Mouse (Mus musculus): Measurements from ENCODE around the gene Nudt17. TPM values are rescaled to one million over a fixed set of nuclear protein-coding genes. Genes with fewer than 3 reads are reported as not detected.

Gene Nudt17
- polyA plus RNA-seq, 1 experiment from 2014 or later = 7.3 TPM

- no peak for ATAC-seq (ENCODE audit: insufficient read depth, low FRiP score, low read depth)
- no peaks in the 10 kb centered on the region for H3K9me3 ChIP-seq
- no peak overlapping the region for H3K27ac ChIP-seq
- H3K4me1 ChIP-seq = peaks cover 7% of the 10 kb centered on the region
- H3K9ac ChIP-seq = no peak overlapping the region
- H3K4me3 ChIP-seq (replicated peaks) = peak overlapping the region; percentile 81
- no peaks in the 10 kb centered on the region for H3K27me3 ChIP-seq (replicated peaks)
- WGBS = 36% methylated on average over 7 of the region's 7 CpGs
- peak overlapping the region; percentile 62 for H3K4me2 ChIP-seq
- 0 out of 2 replicates have a peak, but pooled peaks cover 1% of the 10 kb centered on the region for H3K36me3 ChIP-seq
Measured at GRCm38 (mm10) chr3:96728634-96729402, 20.5 kb upstream of the Nudt17 start.

DNA sequence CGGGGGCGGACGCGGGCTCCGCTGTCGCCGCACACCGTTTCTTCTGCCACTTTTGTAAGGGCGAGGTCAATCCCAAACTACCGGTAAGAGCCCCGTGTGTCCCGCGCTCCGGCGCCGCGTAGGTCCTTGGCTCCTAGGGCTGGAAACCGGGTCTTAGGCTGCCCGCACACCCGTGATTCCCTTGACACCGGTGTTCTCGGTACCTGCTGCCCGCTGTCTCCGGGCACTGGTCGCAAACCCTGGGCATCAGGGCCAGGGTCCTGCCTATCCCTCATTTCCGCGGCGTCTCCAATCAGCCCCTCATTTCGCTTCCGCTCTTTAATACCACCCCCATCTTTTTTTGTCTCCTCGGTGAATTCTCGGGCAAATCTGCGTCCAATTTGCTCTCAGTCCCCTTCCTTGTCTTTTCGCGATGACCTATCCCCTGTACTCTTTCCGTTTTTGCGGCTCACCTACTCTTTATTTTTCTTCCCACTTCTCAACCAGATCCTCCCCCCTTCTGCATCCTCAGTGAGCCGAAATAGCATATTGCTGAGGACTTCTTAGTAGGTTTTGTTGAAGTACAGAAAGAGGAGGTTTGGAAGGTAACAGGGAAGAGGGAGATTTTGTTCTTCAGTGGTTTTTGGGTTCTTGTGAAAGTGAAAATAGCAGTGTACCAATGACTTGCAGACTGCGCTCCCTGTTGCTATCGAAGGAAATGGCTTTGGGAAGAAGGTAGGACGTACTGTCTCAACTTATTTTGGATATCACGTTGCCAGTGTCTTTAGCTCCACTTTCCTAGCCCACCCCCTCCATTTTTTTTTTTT is 19.7 kb upstream of the Nudt17 start:
- H3K27me3 ChIP-seq (replicated peaks) = no peaks in the 10 kb centered on the region
- H3K4me2 ChIP-seq = peak overlapping the region; percentile 62
- H3K9ac ChIP-seq = peak overlapping the region; percentile 73
- peak overlapping the region; percentile 81 for H3K4me3 ChIP-seq (replicated peaks)
- peak overlapping the region; percentile 77 for H3K27ac ChIP-seq
- peaks cover 6% of the 10 kb centered on the region; the same call in 1 of the 2 replicates for H3K36me3 ChIP-seq
- H3K9me3 ChIP-seq = no peaks in the 10 kb centered on the region
- under 1% methylated on average over 42 of the region's 42 CpGs for WGBS
- peaks cover 7% of the 10 kb centered on the region for H3K4me1 ChIP-seq
- peak; percentile 36; the same call in 1 of the 2 replicates for ATAC-seq (ENCODE audit: insufficient read depth, low FRiP score, low read depth)

- under 1% methylated on average over 52 of the region's 52 CpGs for WGBS
- Histone ChIP-seq H3K27me3 (replicated peaks) (no peaks in the 10 kb centered on the region), H3K9ac (peak within 1 kb of the TSS; percentile 73), H3K4me1 (peaks cover 7% of the 10 kb centered on the region), H3K4me3 (replicated peaks) (peak within 1 kb of the TSS; percentile 81), H3K27ac (peak within 1 kb of the TSS; percentile 77), H3K9me3 (no peaks in the 10 kb centered on the region), H3K36me3 (peaks cover 12% of the 10 kb centered on the region; the same call in 1 of the 2 replicates), H3K4me2 (peak within 1 kb of the TSS; percentile 62)
- ATAC-seq (ENCODE audit: insufficient read depth, low FRiP score, low read depth) = peak; percentile 98
Measured at GRCm38 (mm10) chr3:96727343-96727827, 19.0 kb upstream of the Nudt17 start, which contains the start of the genes Polr3c and Rnf115. Polr3c (minus strand) TSS chr3:96727628. Rnf115 (plus strand) TSS chr3:96727664.

- no peaks in the 10 kb centered on the region for H3K4me1 ChIP-seq
- no peak for ATAC-seq (ENCODE audit: insufficient read depth, low FRiP score, low read depth)
- H3K27ac ChIP-seq = no peak overlapping the region
- peaks cover 32% of the 10 kb centered on the region for H3K36me3 ChIP-seq
- WGBS = 49% methylated on average over 14 of the region's 14 CpGs
- no peak overlapping the region for H3K4me2 ChIP-seq
- H3K9ac ChIP-seq = no peak overlapping the region
- H3K9me3 ChIP-seq = no peaks in the 10 kb centered on the region
- H3K4me3 ChIP-seq (replicated peaks) = no peak overlapping the region
- no peaks in the 10 kb centered on the region for H3K27me3 ChIP-seq (replicated peaks)
Measured at GRCm38 (mm10) chr3:96719173-96719572, 10.8 kb upstream of the Nudt17 start.

GRCm38 (mm10) chr3:96715854-96716253 is 7.5 kb upstream of the Nudt17 start:
- Histone ChIP-seq H3K4me2 (no peak overlapping the region), H3K27ac (no peak overlapping the region), H3K9me3 (no peaks in the 10 kb centered on the region), H3K4me3 (replicated peaks) (no peak overlapping the region), H3K4me1 (no peaks in the 10 kb centered on the region), H3K9ac (no peak overlapping the region), H3K27me3 (replicated peaks) (no peaks in the 10 kb centered on the region), H3K36me3 (peaks cover 48% of the 10 kb centered on the region)
- ATAC-seq (ENCODE audit: insufficient read depth, low FRiP score, low read depth) = no peak
- WGBS = 76% methylated on average over 2 of the region's 2 CpGs

- H3K4me1 ChIP-seq = no peaks in the 10 kb centered on the region
- H3K27ac ChIP-seq = no peak overlapping the region
- WGBS = 77% methylated on average over 5 of the region's 5 CpGs
- H3K9ac ChIP-seq = no peak overlapping the region
- peaks cover 55% of the 10 kb centered on the region for H3K36me3 ChIP-seq
- no peaks in the 10 kb centered on the region for H3K9me3 ChIP-seq
- no peak overlapping the region for H3K4me2 ChIP-seq
- no peak for ATAC-seq (ENCODE audit: insufficient read depth, low FRiP score, low read depth)
- H3K4me3 ChIP-seq (replicated peaks) = no peak overlapping the region
- H3K27me3 ChIP-seq (replicated peaks) = no peaks in the 10 kb centered on the region
Measured at GRCm38 (mm10) chr3:96714286-96714685, 5.9 kb upstream of the Nudt17 start.

DNA sequence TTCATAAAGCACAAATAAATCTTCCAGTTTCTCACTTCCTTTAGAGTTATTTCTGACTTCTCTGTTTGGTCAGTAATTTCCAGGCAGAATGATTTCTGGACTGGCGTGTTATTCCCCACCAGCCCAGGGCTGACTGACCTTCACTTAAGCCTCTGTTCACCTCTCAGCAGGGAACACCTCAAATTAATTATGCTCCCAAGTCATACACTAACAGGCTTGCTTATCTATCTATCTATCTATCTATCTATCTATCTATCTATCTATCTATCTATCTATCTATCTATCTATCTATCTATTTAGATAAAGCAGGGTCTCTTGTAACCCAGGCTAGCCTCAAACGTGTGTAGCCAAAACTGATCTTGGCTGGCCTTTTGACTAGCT is 312 bp upstream of the Nudt17 start:
- Histone ChIP-seq H3K4me3 (replicated peaks) (no peak overlapping the region), H3K36me3 (peaks cover 48% of the 10 kb centered on the region), H3K27ac (no peak overlapping the region), H3K4me2 (peak overlapping the region; percentile 98), H3K9ac (no peak overlapping the region), H3K27me3 (replicated peaks) (no peaks in the 10 kb centered on the region), H3K4me1 (0 out of 2 replicates have a peak, but pooled peaks cover 10% of the 10 kb centered on the region), H3K9me3 (no peaks in the 10 kb centered on the region)
- ATAC-seq (ENCODE audit: insufficient read depth, low FRiP score, low read depth) = no peak
- WGBS = 53% methylated on average over 2 of the region's 2 CpGs

DNA sequence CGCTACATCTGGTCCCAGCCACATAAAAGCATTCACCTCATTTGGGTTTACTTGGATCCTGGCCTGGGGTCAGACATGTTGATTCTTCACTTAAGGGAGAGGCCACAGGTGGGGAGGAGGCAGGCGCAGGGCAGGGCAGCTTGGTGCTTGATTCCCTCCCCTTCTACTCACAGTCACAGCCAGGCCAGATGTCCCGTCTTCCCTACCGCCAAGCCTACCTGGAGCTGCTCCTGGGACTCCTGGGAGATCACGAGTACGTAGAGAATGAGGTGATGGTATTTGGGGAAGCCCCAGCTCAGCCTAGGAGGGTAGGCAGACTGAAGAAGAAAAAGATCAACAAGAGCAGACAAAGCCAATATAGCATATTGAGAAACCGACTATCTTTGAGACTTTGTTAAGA is 1.4 kb downstream of the Nudt17 start:
- peaks cover 44% of the 10 kb centered on the region for H3K36me3 ChIP-seq
- 0 out of 2 replicates have a peak, but pooled peaks cover 10% of the 10 kb centered on the region for H3K4me1 ChIP-seq
- no peak overlapping the region for H3K27ac ChIP-seq
- no peak overlapping the region for H3K4me3 ChIP-seq (replicated peaks)
- WGBS = 58% methylated on average over 7 of the region's 7 CpGs
- H3K9me3 ChIP-seq = no peaks in the 10 kb centered on the region
- no peaks in the 10 kb centered on the region for H3K27me3 ChIP-seq (replicated peaks)
- no peak for ATAC-seq (ENCODE audit: insufficient read depth, low FRiP score, low read depth)
- no peak overlapping the region for H3K9ac ChIP-seq
- no peak overlapping the region for H3K4me2 ChIP-seq

DNA sequence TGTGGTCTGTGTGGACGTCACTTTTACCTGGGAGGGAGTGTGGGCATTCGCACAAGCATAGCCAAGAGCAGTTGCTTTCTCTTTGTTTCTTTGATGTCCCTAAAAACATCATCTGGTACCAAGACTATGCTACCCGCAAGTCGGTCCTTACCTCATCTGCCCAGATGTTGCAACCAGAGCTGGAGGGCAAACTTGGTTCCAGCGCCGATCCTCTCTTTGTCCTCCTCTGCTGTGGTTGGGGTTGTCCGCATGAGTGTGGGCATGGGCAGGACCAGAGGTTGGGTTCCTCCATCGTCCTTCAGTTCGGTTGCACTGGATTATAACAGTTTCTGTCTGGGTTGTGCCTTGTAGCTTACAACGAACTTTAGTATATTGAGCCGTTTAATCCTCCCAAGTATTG is 2.1 kb downstream of the Nudt17 start:
- no peak for ATAC-seq (ENCODE audit: insufficient read depth, low FRiP score, low read depth)
- Histone ChIP-seq H3K9ac (no peak overlapping the region), H3K36me3 (peaks cover 44% of the 10 kb centered on the region), H3K9me3 (no peaks in the 10 kb centered on the region), H3K27ac (no peak overlapping the region), H3K27me3 (replicated peaks) (no peaks in the 10 kb centered on the region), H3K4me3 (replicated peaks) (no peak overlapping the region), H3K4me1 (0 out of 2 replicates have a peak, but pooled peaks cover 10% of the 10 kb centered on the region), H3K4me2 (no peak overlapping the region)
- WGBS = 87% methylated on average over 11 of the region's 11 CpGs

DNA sequence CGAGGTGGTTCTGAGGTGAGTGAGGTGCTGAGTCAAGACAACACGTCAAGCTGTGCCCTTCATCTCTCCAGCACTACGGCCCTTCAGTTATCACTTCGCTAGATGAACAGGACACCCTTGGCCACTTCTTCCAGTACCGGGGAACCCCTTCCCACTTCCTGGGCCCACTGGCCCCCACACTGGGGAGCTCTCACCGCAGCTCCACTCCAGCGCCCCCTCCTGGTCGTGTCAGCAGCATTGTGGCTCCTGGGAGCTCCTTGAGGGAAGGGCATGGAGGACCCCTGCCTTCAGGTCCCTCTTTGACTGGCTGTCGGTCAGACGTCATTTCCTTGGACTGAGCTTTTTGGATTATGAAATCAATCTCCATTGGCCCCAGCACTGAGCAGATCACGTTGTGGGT is 3.6 kb downstream of the Nudt17 start:
- no peak overlapping the region for H3K4me3 ChIP-seq (replicated peaks)
- 69% methylated on average over 11 of the region's 11 CpGs for WGBS
- no peak overlapping the region for H3K9ac ChIP-seq
- H3K4me1 ChIP-seq = 0 out of 2 replicates have a peak, but pooled peaks cover 10% of the 10 kb centered on the region
- no peaks in the 10 kb centered on the region for H3K27me3 ChIP-seq (replicated peaks)
- peaks cover 49% of the 10 kb centered on the region for H3K36me3 ChIP-seq
- H3K9me3 ChIP-seq = no peaks in the 10 kb centered on the region
- H3K27ac ChIP-seq = no peak overlapping the region
- no peak for ATAC-seq (ENCODE audit: insufficient read depth, low FRiP score, low read depth)
- H3K4me2 ChIP-seq = no peak overlapping the region

DNA sequence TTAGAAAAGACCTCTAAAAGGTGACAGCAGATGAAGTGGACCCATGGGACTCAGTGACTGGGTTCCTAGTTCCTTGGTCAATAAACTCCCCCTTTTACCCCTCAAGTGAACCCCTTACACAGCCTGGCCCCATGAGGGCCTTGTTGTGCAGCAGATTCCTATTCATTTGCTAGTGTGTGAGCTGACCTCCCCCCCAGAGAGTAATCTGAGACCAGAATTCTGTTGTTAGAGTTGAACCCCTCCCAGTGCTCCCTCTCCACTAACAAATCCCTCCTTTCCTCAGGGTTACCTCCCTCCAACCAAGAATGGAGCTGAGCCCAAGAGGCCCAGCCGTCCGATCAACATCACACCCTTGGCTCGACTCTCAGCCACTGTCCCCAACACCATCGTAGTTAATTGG is 7.4 kb downstream of the Nudt17 start:
- Histone ChIP-seq H3K27me3 (replicated peaks) (no peaks in the 10 kb centered on the region), H3K9ac (no peak overlapping the region), H3K4me2 (no peak overlapping the region), H3K27ac (no peak overlapping the region), H3K36me3 (peaks cover 46% of the 10 kb centered on the region), H3K9me3 (no peaks in the 10 kb centered on the region), H3K4me3 (replicated peaks) (no peak overlapping the region), H3K4me1 (peaks cover 17% of the 10 kb centered on the region)
- no peak for ATAC-seq (ENCODE audit: insufficient read depth, low FRiP score, low read depth)
- 84% methylated on average over 4 of the region's 4 CpGs for WGBS

GRCm38 (mm10) chr3:96700376-96700775 is 8.0 kb downstream of the Nudt17 start:
- Histone ChIP-seq H3K9ac (no peak overlapping the region), H3K4me3 (replicated peaks) (no peak overlapping the region), H3K4me1 (peaks cover 21% of the 10 kb centered on the region), H3K9me3 (no peaks in the 10 kb centered on the region), H3K36me3 (peaks cover 46% of the 10 kb centered on the region), H3K27me3 (replicated peaks) (no peaks in the 10 kb centered on the region), H3K27ac (no peak overlapping the region), H3K4me2 (no peak overlapping the region)
- ATAC-seq (ENCODE audit: insufficient read depth, low FRiP score, low read depth) = no peak
- 60% methylated on average over 7 of the region's 7 CpGs for WGBS

Measured in stomach, embryonic 15.5 days (tissue).